Mouse (Mus musculus) MEL (cell line): ENCODE results near the gene Me3.

Experiments
- CTCF ChIP-seq, 3 experiments: IDR thresholded peaks in 2 of 3; conservative IDR thresholded peaks in 1 of 3; 2 replicates each; pipeline ENCODE4 v1.5.1; 2011 to 2012; ENCODE audit warnings: low read length in 3 of 3, low read depth in 2 of 3, mild to moderate bottlenecking in 2 of 3, improper control_type of control experiment in 1 of 3, inconsistent platforms in 1 of 3, mixed read lengths in 1 of 3, moderate library complexity in 1 of 3; ENCODE audit not compliant: control insufficient read depth in 1 of 3, insufficient read depth in 1 of 3, poor library complexity in 1 of 3, severe bottlenecking in 1 of 3
- EP300 ChIP-seq, 2 experiments: IDR thresholded peaks; 2 replicates each; pipeline ENCODE4 v1.6.1; 2011; ENCODE audit warnings: improper control_type of control experiment in 2 of 2, low read length in 2 of 2, low read depth in 1 of 2, mild to moderate bottlenecking in 1 of 2
- GATA1 ChIP-seq: IDR thresholded peaks from 2 replicates; pipeline ENCODE4 v1.6.1; 2011; ENCODE audit warnings: low read depth, low read length, improper control_type of control experiment
- MAFK ChIP-seq: IDR thresholded peaks from 2 replicates; pipeline ENCODE4 v1.6.1; 2011; ENCODE audit warnings: low read depth, mild to moderate bottlenecking, low read length, improper control_type of control experiment, borderline replicate concordance
- MEF2A ChIP-seq: IDR thresholded peaks from 2 replicates; pipeline ENCODE4 v1.6.1; 2014; ENCODE audit warnings: low read depth, mild to moderate bottlenecking, inconsistent platforms, low read length, improper control_type of control experiment; ENCODE audit not compliant: poor library complexity, insufficient replicate concordance, severe bottlenecking; ENCODE audit errors: extremely low read depth
- MXI1 ChIP-seq: IDR thresholded peaks from 2 replicates; pipeline ENCODE4 v1.6.1; 2011; ENCODE audit warnings: mild to moderate bottlenecking, low read depth, low read length, improper control_type of control experiment
- NRF1 ChIP-seq: IDR thresholded peaks from 2 replicates; pipeline ENCODE4 v1.6.1; 2014; ENCODE audit warnings: low read depth, mild to moderate bottlenecking, inconsistent platforms, low read length, improper control_type of control experiment, moderate library complexity; ENCODE audit not compliant: poor library complexity, insufficient read depth, severe bottlenecking
- SIN3A ChIP-seq: IDR thresholded peaks from 2 replicates; pipeline ENCODE4 v1.6.1; 2012; ENCODE audit warnings: low read length, improper control_type of control experiment, inconsistent platforms
- TCF12 ChIP-seq: IDR thresholded peaks from 2 replicates; pipeline ENCODE4 v1.6.1; 2014; ENCODE audit warnings: low read depth, mild to moderate bottlenecking, inconsistent platforms, low read length, improper control_type of control experiment, moderate library complexity
- ZC3H11A ChIP-seq: IDR thresholded peaks from 2 replicates; pipeline ENCODE4 v1.6.1; 2012; ENCODE audit warnings: low read depth, mild to moderate bottlenecking, inconsistent platforms, low read length, improper control_type of control experiment

DNA sequence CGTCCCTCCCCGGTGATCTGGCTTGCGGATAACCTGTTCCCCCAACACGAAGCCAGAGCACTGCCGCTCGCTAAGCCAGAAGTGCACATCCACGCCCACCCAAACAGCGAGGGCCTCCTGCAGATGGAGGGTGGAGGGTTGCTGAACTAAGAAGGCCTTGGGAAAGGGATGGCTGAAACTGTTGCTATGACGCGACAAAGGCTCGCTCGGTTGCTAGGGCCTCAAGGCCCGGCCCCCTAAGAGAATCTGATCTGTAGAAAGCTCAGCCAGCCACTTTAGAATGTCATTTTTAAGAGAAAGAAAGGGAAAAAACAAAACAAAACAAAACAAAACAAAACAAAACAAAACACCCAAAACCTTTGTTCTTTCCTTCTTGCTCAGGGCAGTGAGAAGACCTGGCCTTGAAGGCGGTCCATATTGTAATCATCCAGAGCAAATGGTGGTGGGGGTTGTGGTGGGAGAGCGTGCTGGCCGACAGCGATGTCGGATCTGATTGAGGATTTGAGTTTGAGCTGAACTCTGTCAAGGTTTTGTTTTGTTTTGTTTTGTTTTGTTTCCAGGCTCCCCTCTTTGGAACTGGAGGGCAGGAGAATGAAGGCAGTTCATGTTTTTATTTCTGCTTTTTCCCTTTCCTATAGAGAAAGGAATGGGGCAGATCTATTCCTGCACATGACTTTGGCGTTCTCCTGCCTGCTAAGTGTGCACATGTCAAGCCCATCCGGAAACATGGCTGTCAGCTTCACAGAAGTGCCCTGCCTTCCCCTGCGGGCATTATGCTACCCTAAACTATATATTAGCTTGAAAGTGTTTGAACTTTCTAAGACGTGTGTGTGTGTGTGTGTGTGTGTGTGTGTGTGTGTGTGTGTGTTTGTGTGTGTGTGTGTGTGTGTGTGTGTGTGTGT lies 271.5 kb downstream of the Me3 start, which contains the start of gene Ccdc81:
- no peak for TF ChIP-seq MAFK
- TF ChIP-seq CTCF (IDR thresholded peaks at IDR 0.05 in 2 of 3, conservative IDR thresholded peaks at IDR 0.05 in 1 of 3; ENCODE audit: control insufficient read depth in 1 of 3, insufficient read depth in 1 of 3, low read depth in 2 of 3, low read length in 3 of 3, poor library complexity in 1 of 3, severe bottlenecking in 1 of 3) = no peak
- no peak for TF ChIP-seq GATA1
- no peak for TF ChIP-seq EP300 (IDR thresholded peaks at IDR 0.05; ENCODE audit: low read depth in 1 of 2, low read length in 2 of 2)
- no peak for TF ChIP-seq TCF12
- no peak for TF ChIP-seq SIN3A
- TF ChIP-seq MEF2A = no peak
- TF ChIP-seq ZC3H11A = no peak
- TF ChIP-seq NRF1 = no peak
- TF ChIP-seq MXI1 = no peak
